In the genomic region with DNA sequence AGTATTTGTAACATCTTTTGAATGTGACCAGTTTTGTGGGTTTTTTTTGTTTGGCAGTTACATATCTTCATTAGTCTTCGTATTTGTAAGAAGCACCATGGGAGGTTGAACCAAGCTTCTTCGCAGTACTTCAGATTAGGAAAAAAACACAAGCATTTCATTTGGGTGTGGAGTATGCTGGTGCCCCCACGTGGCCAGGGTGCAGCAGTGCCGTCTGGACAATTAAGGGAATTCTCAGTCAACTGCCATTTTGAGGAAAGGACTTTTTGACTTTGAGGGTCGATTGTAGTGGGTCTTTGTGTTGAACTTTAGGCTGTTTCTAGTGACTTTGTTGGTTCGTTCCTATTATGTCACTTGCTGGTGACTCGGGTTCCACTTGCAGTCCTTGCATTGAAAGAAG, we compare ENCODE assay signal across 9 mouse cellular contexts. TPM values are rescaled to one million over a fixed set of nuclear protein-coding genes. Genes with fewer than 3 reads are reported as not detected.
A peak's percentile ranks its signal among the peaks of the same experiment; 100 is the strongest.
DNase-seq lines count a peak whose midpoint lies in the region; ATAC-seq and TF ChIP-seq lines count a peak whose summit lies in the region.
"Had no signal": no experiment of that assay in that cellular context is flagged by ENCODE, and none has a peak within 500 bp of the region (broad histone marks: within the 10 kb centered on the region; RNA-seq: fewer than 3 reads in every experiment).

No protein-coding gene starts in this region.

- peak; percentile 84 for TF ChIP-seq CTCF in midbrain, postnatal 0 days (IDR thresholded peaks at IDR 0.05)

- H3K4me1 ChIP-seq in forebrain, embryonic 16.5 days (replicated peaks; ENCODE audit: control insufficient read depth, insufficient read depth, low read length): no peaks in the 10 kb centered on the region
- no peaks in the 10 kb centered on the region for H3K4me1 ChIP-seq in midbrain, postnatal 0 days (ENCODE audit: insufficient read depth, low read length)

- peak; percentile 29 to 32 for DNase-seq in lung, adult 18-20 months
- no peak for DNase-seq in lung, postnatal 25 days (ENCODE audit: low spot score)
- DNase-seq in MN1 (ENCODE audit: low spot score): peak; percentile 20
- peak; percentile 58 to 71 for DNase-seq in cerebellum, adult 18-20 months
- DNase-seq in left cerebral cortex, postnatal 14 days (ENCODE audit: low spot score in 2 of 2): peak; percentile 59 to 78
- DNase-seq in midbrain, postnatal 0 days (ENCODE audit: low spot score): peak; percentile 53
- peak; percentile 31 to 35 for DNase-seq in thymus, postnatal 36 days

- WGBS in forebrain, embryonic 16.5 days: 14% methylated on average over 7 of the region's 7 CpGs
- WGBS in midbrain, postnatal 0 days: 16% methylated on average over 7 of the region's 7 CpGs

- no peak overlapping the region for H3K9ac ChIP-seq in forebrain, embryonic 16.5 days (replicated peaks; ENCODE audit: low read depth, low read length)
- no peak overlapping the region for H3K9ac ChIP-seq in midbrain, postnatal 0 days (replicated peaks; ENCODE audit: low read length, poor library complexity, severe bottlenecking)

- no peaks in the 10 kb centered on the region for H3K9me3 ChIP-seq in forebrain, embryonic 16.5 days (ENCODE audit: control insufficient read depth, low read length)
- H3K9me3 ChIP-seq in midbrain, postnatal 0 days (ENCODE audit: low read length): no peaks in the 10 kb centered on the region

- no peaks in the 10 kb centered on the region for H3K27me3 ChIP-seq in forebrain, embryonic 16.5 days (replicated peaks; ENCODE audit: control insufficient read depth, insufficient read depth, low read length)
- no peaks in the 10 kb centered on the region for H3K27me3 ChIP-seq in midbrain, postnatal 0 days (ENCODE audit: insufficient read depth, low read length)

- no peak overlapping the region for H3K4me2 ChIP-seq in forebrain, embryonic 16.5 days (ENCODE audit: low read length)
- H3K4me2 ChIP-seq in midbrain, postnatal 0 days (ENCODE audit: low read depth, low read length, poor library complexity, severe bottlenecking): no peak overlapping the region

- no peak overlapping the region for H3K4me3 ChIP-seq in forebrain, embryonic 16.5 days (replicated peaks; ENCODE audit: low read length)
- H3K4me3 ChIP-seq in midbrain, postnatal 0 days (ENCODE audit: low read depth, low read length): no peak overlapping the region

- intact Hi-C loops in left cerebral cortex, postnatal 14 days (cut with DNase I): no loop called here

- H3K27ac ChIP-seq in forebrain, embryonic 16.5 days (ENCODE audit: low read length): no peak overlapping the region
- H3K27ac ChIP-seq in midbrain, postnatal 0 days (ENCODE audit: low read depth, low read length): no peak overlapping the region

- no peaks in the 10 kb centered on the region for H3K36me3 ChIP-seq in forebrain, embryonic 16.5 days (ENCODE audit: control insufficient read depth, insufficient read depth)
- no peaks in the 10 kb centered on the region for H3K36me3 ChIP-seq in midbrain, postnatal 0 days (ENCODE audit: insufficient read depth, low read length)

- peak; percentile 49 for ATAC-seq in forebrain, embryonic 16.5 days
- ATAC-seq in midbrain, postnatal 0 days (ENCODE audit: low FRiP score): 0 out of 2 replicates have a peak, but pooled peaks have one; percentile 47

RNA-seq across cellular contexts. Expression of a gene that starts 20.8 kb away (rescaled TPM):
- 79.2 and 80.7 TPM in 2 replicates for polyA plus RNA-seq in forebrain, embryonic 16.5 days (2015; fragmentation: Nextera tagmentation; extraction: Ambion mirVana)
- total RNA-seq in left cerebral cortex, postnatal 14 days (2021): 10 to 100 TPM; 52.8 to 59.8 TPM
- total RNA-seq in midbrain, postnatal 0 days (2014; rRNA removed): 55.3 and 55.7 TPM in 2 replicates
- 91.4 and 94.4 TPM in 2 replicates for polyA plus RNA-seq in midbrain, postnatal 0 days (2015; fragmentation: Nextera tagmentation; extraction: Ambion mirVana)

RNA-seq across cellular contexts. Expression of a gene that starts 22.8 kb away (rescaled TPM):
- polyA plus RNA-seq in forebrain, embryonic 16.5 days (2015; fragmentation: Nextera tagmentation; extraction: Ambion mirVana): 6.1 and 6.9 TPM in 2 replicates
- total RNA-seq in left cerebral cortex, postnatal 14 days (2021): 1 to 10 TPM; 1.3 TPM
- total RNA-seq in midbrain, postnatal 0 days (2014; rRNA removed): 1.2 and 1.4 TPM in 2 replicates
- polyA plus RNA-seq in midbrain, postnatal 0 days (2015; fragmentation: Nextera tagmentation; extraction: Ambion mirVana): 6.3 and 10.1 TPM in 2 replicates

RNA-seq across cellular contexts. Expression of a gene that starts 32.7 kb away (rescaled TPM):
- 0.96 TPM in 1 of 2 replicates, not detected in the other for polyA plus RNA-seq in forebrain, embryonic 16.5 days (2015; fragmentation: Nextera tagmentation; extraction: Ambion mirVana)
- not detected for total RNA-seq in left cerebral cortex, postnatal 14 days (2021)
- total RNA-seq in midbrain, postnatal 0 days (2014; rRNA removed): not detected in 2 replicates
- 0.10 TPM in 1 of 2 replicates, not detected in the other for polyA plus RNA-seq in midbrain, postnatal 0 days (2015; fragmentation: Nextera tagmentation; extraction: Ambion mirVana)
- polyA plus RNA-seq: liver, embryonic 16.5 days had no signal
